Mouse (Mus musculus) kidney, embryonic 16.5 days (tissue): ENCODE results near the gene Soga1. TPM values are rescaled to one million over a fixed set of nuclear protein-coding genes. Genes with fewer than 3 reads are reported as not detected.

ENCODE experiments used
- ATAC-seq: fragments of 200-750 bp; cut with Nextera tagmentation; 2 replicates; pipeline ENCODE4 v1.8.0; 2017; ENCODE audit warnings: moderate TSS enrichment; ENCODE audit not compliant: low FRiP score, low TSS enrichment
- H3K27ac ChIP-seq: fragments of 300-500 bp; sonication (generic); 2 replicates; pipeline ENCODE4 v1.5.1; 2014; ENCODE audit warnings: low read length
- H3K27me3 ChIP-seq: fragments of 300-500 bp; sonication (generic); 2 replicates; pipeline ENCODE4 v1.6.1; 2014; ENCODE audit warnings: low read length, control low read depth, mixed read lengths; ENCODE audit not compliant: insufficient read depth
- H3K36me3 ChIP-seq: fragments of 300-500 bp; sonication (generic); 2 replicates; pipeline ENCODE4 v1.6.1; 2014; ENCODE audit warnings: low read length, control low read depth, mixed read lengths; ENCODE audit not compliant: insufficient read depth
- H3K4me1 ChIP-seq: fragments of 300-500 bp; sonication (generic); 2 replicates; pipeline ENCODE4 v1.6.1; 2014; ENCODE audit warnings: low read length, control low read depth, mixed read lengths; ENCODE audit not compliant: insufficient read depth
- H3K4me2 ChIP-seq: fragments of 300-500 bp; sonication (generic); replicated peaks from 2 replicates; pipeline ENCODE4 v1.6.1; 2014; ENCODE audit warnings: low read depth, low read length
- H3K4me3 ChIP-seq: fragments of 300-500 bp; sonication (generic); 2 replicates; pipeline ENCODE4 v1.5.1; 2014; ENCODE audit warnings: mild to moderate bottlenecking, low read length
- H3K9ac ChIP-seq: fragments of 300-500 bp; sonication (generic); replicated peaks from 2 replicates; pipeline ENCODE4 v1.6.1; 2014; ENCODE audit warnings: low read length
- H3K9me3 ChIP-seq: fragments of 300-500 bp; sonication (generic); 2 replicates; pipeline ENCODE4 v1.6.1; 2016; ENCODE audit warnings: low read length, control low read depth
- WGBS: fragments of 180-500 bp; shearing (Covaris S2); extraction: QIAGEN DNeasy Blood & Tissue Kit; methylation state at CpG from one replicate; pipeline ENCODE4 v1.1.7; 2014; 5-methylcytosine and 5-hydroxymethylcytosine counted together
- polyA plus RNA-seq: library from polyadenylated mRNA; unstranded; fragments of >200 nt; fragmentation: Nextera tagmentation; extraction: Ambion mirVana; gene quantifications from 2 replicates; pipeline ENCODE4 v1.2.1, GENCODE M21; 2015

Soga1 gene
- polyA plus RNA-seq, 1 experiment from 2014 or later, result 2.5 TPM

DNA sequence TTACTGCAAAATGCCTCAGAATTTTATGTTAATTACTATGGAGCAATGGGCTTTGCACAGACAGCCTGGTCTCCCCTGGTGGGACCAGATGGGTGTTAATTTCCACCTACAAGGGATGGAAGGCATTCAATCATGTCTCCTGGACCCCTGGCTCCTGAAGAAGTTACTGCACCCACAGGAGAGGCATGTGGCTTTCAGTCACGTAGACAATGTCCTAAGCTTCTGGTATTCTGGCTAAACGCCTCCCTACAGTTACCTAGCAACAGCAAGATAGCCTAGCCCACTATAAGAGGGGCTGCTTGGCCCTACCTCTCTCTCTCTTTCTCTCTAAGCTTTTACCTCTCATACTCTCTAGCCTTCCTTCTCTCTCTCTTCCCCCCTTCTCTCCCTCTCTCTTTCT is 23.2 kb upstream of the Soga1 start:
- H3K9me3 ChIP-seq, result no peaks in the 10 kb centered on the region
- H3K4me3 ChIP-seq, result no peak overlapping the region
- 90% methylated on average over 2 of the region's 2 CpGs for WGBS
- no peaks in the 10 kb centered on the region for H3K27me3 ChIP-seq
- H3K4me1 ChIP-seq, result peaks cover 9% of the 10 kb centered on the region; the same call in 1 of the 2 replicates
- H3K36me3 ChIP-seq, result peaks cover 14% of the 10 kb centered on the region
- no peak for ATAC-seq
- no peak overlapping the region for H3K4me2 ChIP-seq
- H3K9ac ChIP-seq, result no peak overlapping the region
- H3K27ac ChIP-seq, result no peak overlapping the region

DNA sequence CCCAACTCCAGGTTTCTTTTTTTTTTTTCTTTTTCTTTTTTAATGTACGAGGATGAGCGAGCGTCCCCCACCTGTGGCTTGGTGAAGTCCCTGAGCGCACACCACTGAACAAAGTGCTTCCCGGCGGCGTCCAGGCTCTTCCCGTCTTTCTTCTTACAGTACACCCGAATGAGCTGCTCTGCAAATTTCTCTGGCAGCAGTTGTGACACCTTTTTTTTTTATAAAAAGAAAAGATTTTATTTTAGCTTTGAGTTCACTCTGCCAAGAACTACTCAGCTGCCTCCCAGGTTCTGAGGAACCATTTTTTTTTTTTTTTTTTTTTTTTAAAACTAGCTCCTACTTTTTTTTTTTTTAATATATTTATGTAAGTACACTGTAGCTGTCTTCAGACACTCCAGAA is 22.6 kb upstream of the Soga1 start:
- H3K9ac ChIP-seq, result no peak overlapping the region
- H3K36me3 ChIP-seq, result peaks cover 14% of the 10 kb centered on the region
- H3K27me3 ChIP-seq, result no peaks in the 10 kb centered on the region
- WGBS, result 94% methylated on average over 9 of the region's 9 CpGs
- H3K9me3 ChIP-seq, result no peaks in the 10 kb centered on the region
- H3K4me1 ChIP-seq, result peaks cover 9% of the 10 kb centered on the region; the same call in 1 of the 2 replicates
- ATAC-seq, result no peak
- H3K4me2 ChIP-seq, result no peak overlapping the region
- no peak overlapping the region for H3K27ac ChIP-seq
- no peak overlapping the region for H3K4me3 ChIP-seq

DNA sequence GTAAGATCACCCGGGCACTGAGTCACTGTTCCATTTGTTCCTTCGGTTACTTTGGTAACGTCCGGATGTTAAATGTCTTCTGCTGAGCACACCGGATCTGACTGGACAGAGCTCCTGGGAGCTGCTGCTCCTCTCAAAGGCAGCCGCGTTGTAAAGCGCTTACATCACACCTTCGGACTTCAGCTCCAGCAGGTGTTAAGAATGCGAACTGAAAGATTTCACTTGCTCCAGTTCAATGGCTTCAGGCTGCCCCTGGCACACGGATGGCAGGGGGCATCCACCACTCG is 21.2 kb upstream of the Soga1 start:
- Histone ChIP-seq H3K4me3 (no peak overlapping the region), H3K4me1 (peaks cover 9% of the 10 kb centered on the region; the same call in 1 of the 2 replicates), H3K36me3 (peaks cover 14% of the 10 kb centered on the region), H3K9me3 (no peaks in the 10 kb centered on the region), H3K9ac (0 out of 2 replicates have a peak overlapping the region, but pooled peaks have one; percentile 0), H3K4me2 (no peak overlapping the region), H3K27ac (peak overlapping the region; percentile 45), H3K27me3 (no peaks in the 10 kb centered on the region)
- 29% methylated on average over 12 of the region's 12 CpGs for WGBS
- peak; percentile 41; the same call in 1 of the 2 replicates for ATAC-seq

DNA sequence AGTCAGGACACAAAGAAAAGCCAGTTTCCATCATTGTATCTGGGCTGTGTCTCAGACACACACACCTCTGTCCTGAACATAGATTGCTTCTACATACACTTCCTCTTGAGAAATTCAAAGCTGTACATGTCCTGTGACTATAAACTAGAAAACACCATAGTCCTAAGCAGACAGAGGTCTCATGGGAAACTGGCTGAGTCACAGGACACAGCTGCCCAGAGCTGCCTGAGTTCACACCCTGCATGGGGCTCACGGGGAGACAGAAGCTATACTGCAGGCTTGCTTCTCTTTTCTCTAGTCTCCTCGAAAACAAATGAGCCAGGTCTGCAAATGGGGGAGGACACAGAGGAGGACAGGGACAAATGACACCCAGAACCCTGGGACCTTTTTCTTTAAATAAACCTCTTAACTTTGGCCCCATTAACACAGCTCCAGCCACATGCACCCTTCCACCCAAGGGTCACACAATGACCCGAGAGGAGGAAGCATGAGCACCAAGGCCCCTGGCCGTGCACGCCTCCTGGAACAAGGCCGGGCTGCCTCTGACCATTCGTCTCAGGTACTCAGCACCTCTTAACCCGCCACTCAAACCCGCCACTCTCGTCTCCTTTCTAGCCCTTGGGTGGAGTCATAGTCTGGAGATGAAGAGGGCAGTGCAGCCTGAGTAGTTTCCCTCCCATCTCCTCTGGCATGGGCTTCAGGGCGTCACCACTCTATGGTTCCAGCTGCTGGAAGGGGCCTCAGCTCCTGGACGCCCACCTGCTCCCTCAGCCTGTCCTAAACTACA is 20.7 kb upstream of the Soga1 start:
- Histone ChIP-seq H3K4me3 (no peak overlapping the region), H3K9ac (0 out of 2 replicates have a peak overlapping the region, but pooled peaks have one; percentile 0), H3K4me2 (no peak overlapping the region), H3K9me3 (no peaks in the 10 kb centered on the region), H3K27me3 (no peaks in the 10 kb centered on the region), H3K4me1 (peaks cover 9% of the 10 kb centered on the region; the same call in 1 of the 2 replicates), H3K36me3 (peaks cover 14% of the 10 kb centered on the region), H3K27ac (peak overlapping the region; percentile 45; the same call in 1 of the 2 replicates)
- 30% methylated on average over 12 of the region's 12 CpGs for WGBS
- peak; percentile 22 for ATAC-seq

DNA sequence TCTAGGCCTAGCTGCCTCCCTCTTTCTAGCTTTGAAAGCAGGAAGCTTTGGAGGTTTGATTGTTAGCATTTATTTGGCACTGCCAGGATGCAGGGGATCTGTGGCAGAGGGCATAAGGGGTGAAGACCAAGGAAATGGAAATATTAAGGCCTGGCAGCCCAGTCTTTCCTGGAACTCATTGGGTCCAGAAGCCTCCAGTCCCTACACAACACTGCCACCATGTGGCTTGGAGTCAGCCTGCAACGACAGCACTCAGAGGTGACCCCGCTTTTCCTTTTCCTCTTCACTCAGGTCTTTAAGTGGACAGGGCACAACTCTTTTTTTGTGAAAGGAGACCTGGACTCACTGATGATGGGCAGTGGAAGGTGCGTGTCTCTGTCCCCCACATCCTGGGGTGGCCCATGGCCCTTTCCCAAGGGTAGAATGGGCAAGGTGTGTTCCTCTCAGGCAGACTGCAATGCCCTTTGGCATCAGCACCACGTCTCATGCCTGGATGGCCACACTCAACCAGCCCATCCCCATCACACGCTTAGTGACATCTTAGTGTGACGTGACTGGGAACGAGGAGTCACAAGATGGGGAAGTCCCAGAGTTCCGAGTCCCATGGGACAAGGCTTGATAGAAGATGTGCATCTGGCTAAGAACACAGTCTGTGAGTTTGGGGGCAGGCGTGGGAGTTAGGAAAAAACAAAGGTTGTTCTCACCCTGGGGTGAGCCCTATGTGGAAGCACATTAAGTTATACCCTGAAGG is 16.1 kb upstream of the Soga1 start:
- Histone ChIP-seq H3K9ac (no peak overlapping the region), H3K9me3 (no peaks in the 10 kb centered on the region), H3K36me3 (peaks cover 4% of the 10 kb centered on the region; the same call in 1 of the 2 replicates), H3K4me1 (peaks cover 15% of the 10 kb centered on the region), H3K27me3 (no peaks in the 10 kb centered on the region), H3K4me2 (no peak overlapping the region), H3K4me3 (no peak overlapping the region), H3K27ac (no peak overlapping the region)
- 62% methylated on average over 9 of the region's 9 CpGs for WGBS
- 0 out of 2 replicates have a peak, but pooled peaks have one; percentile 34 for ATAC-seq

DNA sequence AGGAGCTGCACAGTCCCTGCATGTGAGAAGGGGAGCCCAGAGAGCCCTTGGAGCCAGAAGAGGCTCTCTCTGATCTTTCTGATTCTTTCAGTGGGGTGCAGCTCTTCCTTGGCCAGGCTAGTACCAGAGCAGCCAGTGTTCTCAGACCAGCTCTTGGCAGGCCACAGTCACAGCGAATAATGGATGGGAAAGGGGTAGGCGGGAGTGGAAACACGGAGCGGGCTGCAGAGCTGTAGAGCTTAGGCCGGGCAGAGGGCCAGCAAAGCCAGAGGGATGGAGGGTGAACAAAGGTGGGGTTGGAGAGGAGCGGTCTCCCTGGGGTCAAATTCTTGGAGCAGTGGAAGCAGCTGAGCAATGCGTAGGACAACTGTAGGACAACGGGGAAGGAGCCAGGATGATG is 13.0 kb upstream of the Soga1 start:
- peaks cover 11% of the 10 kb centered on the region for H3K4me1 ChIP-seq
- no peaks in the 10 kb centered on the region; the same call in 1 of the 2 replicates for H3K36me3 ChIP-seq
- H3K27ac ChIP-seq, result no peak overlapping the region
- no peaks in the 10 kb centered on the region for H3K9me3 ChIP-seq
- H3K4me3 ChIP-seq, result no peak overlapping the region
- no peak overlapping the region for H3K4me2 ChIP-seq
- ATAC-seq, result no peak
- no peaks in the 10 kb centered on the region for H3K27me3 ChIP-seq
- H3K9ac ChIP-seq, result no peak overlapping the region
- WGBS, result 56% methylated on average over 8 of the region's 8 CpGs

DNA sequence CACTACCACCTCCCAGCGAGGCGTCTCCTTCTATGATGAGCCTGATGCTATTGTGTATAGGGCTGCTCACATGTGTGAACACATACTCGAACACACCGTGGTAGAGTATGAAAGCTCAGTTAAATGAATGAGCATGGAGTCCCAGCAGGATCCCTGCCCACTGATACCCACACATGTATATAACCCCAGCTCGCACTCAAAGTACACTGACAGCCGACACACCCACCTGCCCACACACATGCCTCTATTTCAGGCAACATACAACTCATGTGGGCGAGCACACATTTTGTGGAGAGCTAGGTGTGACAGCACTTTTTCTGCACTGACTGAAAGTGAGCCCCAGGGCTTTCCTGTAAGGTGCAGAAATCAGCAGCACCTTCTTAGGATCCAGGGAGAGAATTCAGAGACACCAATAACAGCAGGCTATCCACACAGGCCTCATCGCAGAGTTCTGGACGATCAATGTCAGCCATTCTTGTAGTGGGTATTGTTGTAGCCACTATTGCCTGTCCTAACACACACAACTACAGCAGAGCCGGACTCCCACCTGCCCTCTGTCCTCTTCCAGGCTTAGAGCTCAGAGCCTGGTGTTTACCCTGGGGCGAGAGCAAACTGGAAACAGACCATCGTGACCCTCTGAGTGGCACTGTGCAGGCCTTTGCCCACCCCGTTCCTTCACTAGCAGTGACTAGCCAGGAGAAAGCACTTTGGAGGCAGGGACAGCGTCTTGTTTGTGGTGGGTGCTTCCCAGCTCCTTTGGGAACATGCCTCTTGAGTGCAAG is 8.7 kb upstream of the Soga1 start:
- H3K4me1 ChIP-seq, result peaks cover 13% of the 10 kb centered on the region
- 0 out of 2 replicates have a peak overlapping the region, but pooled peaks have one; percentile 25 for H3K9ac ChIP-seq
- H3K9me3 ChIP-seq, result no peaks in the 10 kb centered on the region
- H3K36me3 ChIP-seq, result no peaks in the 10 kb centered on the region
- no peak overlapping the region for H3K27ac ChIP-seq
- ATAC-seq, result no peak
- no peak overlapping the region for H3K4me2 ChIP-seq
- H3K4me3 ChIP-seq, result no peak overlapping the region
- 78% methylated on average over 14 of the region's 14 CpGs for WGBS
- H3K27me3 ChIP-seq, result no peaks in the 10 kb centered on the region

DNA sequence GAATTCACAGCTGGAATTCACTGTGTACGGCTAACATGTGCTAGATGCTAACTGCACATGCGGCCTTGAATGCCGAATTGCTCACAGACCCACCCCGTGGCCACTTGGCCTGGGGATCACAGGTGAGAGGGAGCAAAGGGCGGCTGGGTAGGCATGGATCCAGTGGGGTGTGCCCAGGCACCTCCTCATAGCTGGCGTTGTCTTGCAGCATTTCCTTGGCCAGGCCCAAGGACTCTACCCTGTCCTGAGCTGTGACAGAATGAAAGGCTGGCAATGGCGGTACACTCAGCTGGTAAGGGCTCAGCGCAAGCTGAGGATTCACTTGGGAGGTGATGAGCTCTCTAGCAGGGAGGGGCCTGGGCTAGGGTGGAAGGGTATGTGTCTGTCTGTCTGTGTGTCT is 7.7 kb upstream of the Soga1 start, which contains the start of gene Tldc2:
Tldc2 (plus strand) TSS at position 260 of the 400 bp plus-strand sequence.
- Histone ChIP-seq H3K36me3 (no peaks in the 10 kb centered on the region), H3K9me3 (no peaks in the 10 kb centered on the region), H3K27me3 (no peaks in the 10 kb centered on the region)

DNA sequence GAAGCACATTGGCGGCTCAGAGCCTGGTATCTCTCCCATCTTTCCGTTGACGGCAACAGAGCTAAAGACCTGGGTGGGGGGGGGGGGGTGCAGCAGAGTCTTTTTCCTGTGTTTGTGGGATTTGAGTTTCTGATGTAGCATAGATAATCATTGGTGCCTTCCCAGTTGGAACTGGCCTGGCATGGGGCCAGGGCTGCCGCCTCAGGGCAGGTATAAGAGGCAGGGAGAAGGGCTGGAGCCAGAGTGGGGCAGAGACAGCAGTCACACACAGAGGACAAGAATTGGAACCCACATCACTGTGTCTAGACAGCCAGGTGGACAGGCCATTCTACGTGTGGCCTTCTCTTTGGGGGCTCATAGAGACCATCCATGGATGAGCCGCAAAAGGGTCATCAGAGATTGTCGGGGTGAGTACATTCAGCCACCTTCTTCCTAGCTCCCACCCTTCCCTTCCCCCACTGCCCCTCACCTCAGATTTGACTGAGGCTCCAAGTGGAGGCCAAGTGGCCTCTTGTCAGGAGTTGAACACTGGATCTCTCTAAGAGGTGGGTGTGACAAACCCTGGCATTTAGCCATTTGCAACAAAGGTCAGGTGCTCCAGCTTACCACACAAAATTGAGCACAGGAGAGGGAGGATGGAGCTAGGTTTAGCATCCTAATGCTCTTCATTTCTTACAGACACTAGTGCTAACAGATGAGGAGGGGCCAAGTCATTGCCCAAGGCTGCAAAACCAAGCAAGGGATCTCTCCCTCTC is 6.0 kb upstream of the Soga1 start:
- no peak overlapping the region for H3K4me3 ChIP-seq
- H3K4me2 ChIP-seq, result no peak overlapping the region
- H3K9ac ChIP-seq, result no peak overlapping the region
- 83% methylated on average over 7 of the region's 7 CpGs for WGBS
- no peaks in the 10 kb centered on the region for H3K36me3 ChIP-seq
- peaks cover 14% of the 10 kb centered on the region for H3K4me1 ChIP-seq
- H3K9me3 ChIP-seq, result no peaks in the 10 kb centered on the region
- H3K27me3 ChIP-seq, result no peaks in the 10 kb centered on the region
- no peak overlapping the region for H3K27ac ChIP-seq
- no peak for ATAC-seq

More for the DNA sequence above, 7.7 kb upstream of the Soga1 start, which contains the start of gene Tldc2:
- Histone ChIP-seq H3K4me2 (no peak within 1 kb of the TSS), H3K4me1 (peaks cover 13% of the 10 kb centered on the region), H3K9ac (no peak within 1 kb of the TSS), H3K27ac (no peak within 1 kb of the TSS), H3K4me3 (no peak within 1 kb of the TSS)
- 81% methylated on average over 8 of the region's 8 CpGs for WGBS
- ATAC-seq, result no peak
